Mouse (Mus musculus) kidney, postnatal 0 days (tissue): Measurements from ENCODE around the gene Dock2. TPM values are rescaled to one million over a fixed set of nuclear protein-coding genes. Genes with fewer than 3 reads are reported as not detected.

ENCODE experiments used
- ATAC-seq: fragments of 200-750 bp; cut with Nextera tagmentation; replicated peaks from 2 replicates; pipeline ENCODE4 v1.8.0; 2017; ENCODE audit warnings: low read depth, moderate number of reproducible peaks, moderate TSS enrichment, moderate library complexity; ENCODE audit not compliant: low FRiP score
- DNase-seq: peaks from one replicate; pipeline ENCODE4 v3.0.0-alpha.2; 2016; ENCODE audit warnings: low spot score
- H3K27ac ChIP-seq: fragments of 300-500 bp; sonication (generic); 2 replicates; pipeline ENCODE4 v1.5.1; 2014; ENCODE audit warnings: mild to moderate bottlenecking
- H3K27me3 ChIP-seq: fragments of 300-500 bp; sonication (generic); 2 replicates; pipeline ENCODE4 v1.6.1; 2014; ENCODE audit warnings: low read length, mixed read lengths; ENCODE audit not compliant: insufficient read depth
- H3K36me3 ChIP-seq: fragments of 300-500 bp; sonication (generic); 2 replicates; pipeline ENCODE4 v1.6.1; 2014; ENCODE audit warnings: low read length, mixed read lengths; ENCODE audit not compliant: insufficient read depth
- H3K4me1 ChIP-seq: fragments of 300-500 bp; sonication (generic); replicated peaks from 2 replicates; pipeline ENCODE4 v1.6.1; 2014; ENCODE audit warnings: antibody characterized with exemption, low read length, mixed read lengths; ENCODE audit not compliant: insufficient read depth
- H3K4me2 ChIP-seq: fragments of 300-500 bp; sonication (generic); 2 replicates; pipeline ENCODE4 v1.6.1; 2014; ENCODE audit warnings: mild to moderate bottlenecking, low read length, moderate library complexity, mixed read lengths
- H3K4me3 ChIP-seq: fragments of 300-500 bp; sonication (generic); replicated peaks from 2 replicates; pipeline ENCODE4 v1.5.1; 2014; ENCODE audit warnings: low read depth, low read length
- H3K9ac ChIP-seq: fragments of 300-500 bp; sonication (generic); 2 replicates; pipeline ENCODE4 v1.6.1; 2014; ENCODE audit warnings: low read depth, low read length
- H3K9me3 ChIP-seq: fragments of 300-500 bp; sonication (generic); replicated peaks from 2 replicates; pipeline ENCODE4 v1.6.1; 2016; ENCODE audit warnings: low read length, inconsistent platforms, mixed read lengths
- CTCF ChIP-seq: IDR thresholded peaks from 2 replicates; pipeline ENCODE4 v1.5.1; 2016; ENCODE audit warnings: antibody characterized with exemption, low read depth, mild to moderate bottlenecking, moderate library complexity
- WGBS: fragments of 180-500 bp; shearing (Covaris S2); extraction: QIAGEN DNeasy Blood & Tissue Kit; methylation state at CpG from one replicate; pipeline ENCODE4 v1.1.7; 2014; 5-methylcytosine and 5-hydroxymethylcytosine counted together
- polyA plus RNA-seq: library from polyadenylated mRNA; unstranded; fragments of >200 nt; fragmentation: Nextera tagmentation; extraction: Ambion mirVana; gene quantifications from 2 replicates; pipeline ENCODE4 v1.2.1, GENCODE M21; 2015

Dock2 gene
- polyA plus RNA-seq, 1 experiment from 2014 or later = 1.1 TPM

DNA sequence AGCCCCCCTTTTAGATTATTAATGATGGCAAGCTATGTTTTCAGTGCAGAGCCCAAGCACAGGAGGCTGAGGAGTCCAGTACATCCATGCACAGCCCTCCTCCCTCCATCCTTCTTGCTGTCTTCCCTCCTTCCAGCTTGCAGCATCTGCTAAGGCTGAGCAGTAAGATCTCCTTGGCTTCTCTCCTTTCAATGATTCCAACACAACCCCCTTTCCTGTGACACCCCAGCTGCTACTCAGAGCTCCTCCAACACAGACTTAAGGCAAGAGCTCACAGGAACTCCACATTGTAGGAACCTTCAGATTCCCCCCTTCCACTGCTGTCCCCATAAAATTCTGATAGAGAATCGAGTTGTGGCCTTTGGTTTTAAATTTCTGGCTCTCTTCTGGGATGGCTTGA, 580.9 kb downstream of the Dock2 start:
- no peaks in the 10 kb centered on the region for H3K4me1 ChIP-seq
- no peaks in the 10 kb centered on the region for H3K36me3 ChIP-seq
- 35% methylated on average over 1 of the region's 1 CpGs for WGBS
- no peak overlapping the region for H3K9ac ChIP-seq
- ATAC-seq (no peak), DNase-seq (no peak)
- no peak overlapping the region for H3K27ac ChIP-seq
- no peak overlapping the region for H3K4me3 ChIP-seq
- H3K9me3 ChIP-seq = no peaks in the 10 kb centered on the region
- TF ChIP-seq CTCF = no peak
- H3K4me2 ChIP-seq = no peak overlapping the region
- no peaks in the 10 kb centered on the region for H3K27me3 ChIP-seq

DNA sequence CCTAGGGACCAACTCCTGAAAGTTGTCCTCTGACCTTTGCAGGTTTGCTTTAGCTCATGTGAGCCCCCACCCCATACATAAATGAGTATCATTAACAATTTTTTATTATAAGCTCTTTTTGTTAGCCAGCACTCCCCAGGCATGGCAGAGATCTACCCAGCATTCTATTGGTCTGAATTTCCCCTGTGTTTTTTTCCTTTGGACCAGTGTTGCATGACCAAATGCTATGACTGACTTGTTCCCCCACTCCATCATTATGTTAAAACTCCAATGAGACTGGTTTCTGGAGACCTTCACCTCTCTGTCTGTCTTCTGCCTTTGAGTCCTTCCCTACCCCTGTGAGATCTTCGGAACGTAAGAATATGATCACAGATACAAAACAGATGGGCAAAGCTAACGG, 588.5 kb downstream of the Dock2 start:
- Histone ChIP-seq H3K4me2 (no peak overlapping the region), H3K4me3 (no peak overlapping the region), H3K27ac (no peak overlapping the region), H3K4me1 (no peaks in the 10 kb centered on the region), H3K36me3 (no peaks in the 10 kb centered on the region), H3K9me3 (no peaks in the 10 kb centered on the region), H3K9ac (no peak overlapping the region), H3K27me3 (no peaks in the 10 kb centered on the region)
- DNase-seq (no peak), ATAC-seq (no peak)
- WGBS = 90% methylated on average over 3 of the region's 3 CpGs
- no peak for TF ChIP-seq CTCF

DNA sequence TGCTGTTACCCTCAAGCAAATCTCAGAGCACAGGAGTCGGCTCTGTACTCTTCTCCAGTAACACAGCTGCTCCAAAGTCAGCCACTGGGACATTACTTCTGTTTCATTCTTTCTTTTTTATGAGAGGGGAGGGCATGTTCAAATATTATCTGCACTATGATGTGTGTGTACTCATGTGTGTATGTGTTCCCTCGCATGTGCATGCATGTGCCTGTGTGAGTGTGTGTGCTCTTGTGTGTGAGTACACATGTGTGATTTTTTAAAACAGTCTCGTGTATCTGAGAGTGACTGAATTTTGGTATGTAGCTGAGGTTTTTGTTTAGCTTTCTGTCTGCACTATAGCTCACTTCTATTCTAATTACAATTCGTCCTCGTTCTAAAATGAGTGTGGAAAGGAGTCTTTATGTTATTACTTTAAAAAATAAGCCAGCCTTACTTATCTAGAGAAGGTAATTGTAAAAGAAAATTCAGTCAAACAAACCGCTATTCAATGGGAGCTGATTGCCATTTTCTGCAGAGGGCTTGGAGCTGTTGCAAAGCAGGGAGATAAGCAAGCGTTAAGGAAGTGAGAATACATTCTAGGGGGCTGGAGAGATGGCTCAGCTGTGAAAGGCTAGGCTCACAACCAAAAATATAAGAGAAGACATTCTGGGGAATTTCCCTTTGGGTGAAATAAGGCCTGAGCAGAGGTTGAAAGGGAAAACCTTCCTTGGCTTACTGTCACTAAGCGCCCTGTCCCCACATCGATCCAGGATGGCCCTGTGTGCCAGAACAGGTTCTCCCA, 589.3 kb downstream of the Dock2 start:
- H3K4me2 ChIP-seq = no peak overlapping the region
- no peak overlapping the region for H3K4me3 ChIP-seq
- DNase-seq (peak; percentile 3), ATAC-seq (no peak)
- no peak for TF ChIP-seq CTCF
- 60% methylated on average over 9 of the region's 9 CpGs for WGBS
- no peak overlapping the region for H3K27ac ChIP-seq
- H3K4me1 ChIP-seq = no peaks in the 10 kb centered on the region
- no peaks in the 10 kb centered on the region for H3K9me3 ChIP-seq
- no peaks in the 10 kb centered on the region for H3K36me3 ChIP-seq
- no peaks in the 10 kb centered on the region for H3K27me3 ChIP-seq
- H3K9ac ChIP-seq = no peak overlapping the region

DNA sequence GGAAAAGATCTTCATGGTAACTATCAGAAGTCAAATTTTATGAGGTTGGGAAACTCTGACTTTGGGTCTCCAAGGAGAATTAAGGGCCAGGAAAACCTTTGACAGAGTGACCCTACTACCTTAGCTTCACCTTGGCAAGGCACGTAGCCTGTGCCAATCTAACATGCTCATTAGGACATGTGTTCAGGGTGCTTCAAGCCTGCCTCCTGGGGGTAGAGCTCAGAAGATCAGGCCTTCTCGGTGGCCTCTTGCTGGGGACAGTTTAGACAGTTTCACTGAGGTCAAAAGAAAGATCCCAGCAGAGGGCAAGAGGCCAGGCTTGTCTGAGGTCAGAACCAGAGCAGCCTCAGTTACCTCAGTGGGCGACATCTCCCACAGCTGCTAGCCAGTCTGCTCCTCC, 590.0 kb downstream of the Dock2 start:
- 45% methylated on average over 3 of the region's 3 CpGs for WGBS
- no peaks in the 10 kb centered on the region for H3K4me1 ChIP-seq
- no peak for DNase-seq
- no peak overlapping the region for H3K4me3 ChIP-seq
- no peak overlapping the region for H3K27ac ChIP-seq
- no peak overlapping the region for H3K9ac ChIP-seq
- no peak for ATAC-seq
- H3K27me3 ChIP-seq = no peaks in the 10 kb centered on the region
- no peaks in the 10 kb centered on the region for H3K9me3 ChIP-seq
- H3K4me2 ChIP-seq = no peak overlapping the region
- TF ChIP-seq CTCF = no peak
- no peaks in the 10 kb centered on the region for H3K36me3 ChIP-seq

DNA sequence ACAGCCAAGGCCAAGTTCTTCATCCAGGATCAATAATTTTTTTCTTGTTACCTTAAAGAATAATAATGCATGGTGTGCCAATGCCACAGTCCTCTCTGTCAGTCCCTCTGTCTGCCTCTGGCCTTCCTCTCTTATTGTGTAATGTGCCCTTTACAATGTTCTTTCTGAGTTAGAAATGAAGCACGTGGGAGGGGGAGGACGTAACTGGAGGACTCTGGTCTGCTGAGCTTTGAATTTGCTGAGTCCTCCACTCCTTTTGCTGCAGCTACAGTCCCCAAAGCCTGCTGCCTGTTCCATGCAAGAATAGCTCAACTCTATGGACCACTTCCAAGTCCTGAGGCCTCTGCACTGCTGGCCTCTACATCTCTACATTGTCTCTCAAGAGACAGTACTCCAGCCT, 599.4 kb downstream of the Dock2 start:
- H3K27me3 ChIP-seq = no peaks in the 10 kb centered on the region
- peaks cover 12% of the 10 kb centered on the region for H3K4me1 ChIP-seq
- no peaks in the 10 kb centered on the region for H3K9me3 ChIP-seq
- no peak overlapping the region for H3K4me3 ChIP-seq
- no peak overlapping the region for H3K9ac ChIP-seq
- DNase-seq = peak; percentile 16
- no peak overlapping the region for H3K4me2 ChIP-seq
- H3K27ac ChIP-seq = no peak overlapping the region
- ATAC-seq = no peak
- TF ChIP-seq CTCF = no peak
- H3K36me3 ChIP-seq = no peaks in the 10 kb centered on the region
- WGBS = 36% methylated on average over 2 of the region's 2 CpGs

DNA sequence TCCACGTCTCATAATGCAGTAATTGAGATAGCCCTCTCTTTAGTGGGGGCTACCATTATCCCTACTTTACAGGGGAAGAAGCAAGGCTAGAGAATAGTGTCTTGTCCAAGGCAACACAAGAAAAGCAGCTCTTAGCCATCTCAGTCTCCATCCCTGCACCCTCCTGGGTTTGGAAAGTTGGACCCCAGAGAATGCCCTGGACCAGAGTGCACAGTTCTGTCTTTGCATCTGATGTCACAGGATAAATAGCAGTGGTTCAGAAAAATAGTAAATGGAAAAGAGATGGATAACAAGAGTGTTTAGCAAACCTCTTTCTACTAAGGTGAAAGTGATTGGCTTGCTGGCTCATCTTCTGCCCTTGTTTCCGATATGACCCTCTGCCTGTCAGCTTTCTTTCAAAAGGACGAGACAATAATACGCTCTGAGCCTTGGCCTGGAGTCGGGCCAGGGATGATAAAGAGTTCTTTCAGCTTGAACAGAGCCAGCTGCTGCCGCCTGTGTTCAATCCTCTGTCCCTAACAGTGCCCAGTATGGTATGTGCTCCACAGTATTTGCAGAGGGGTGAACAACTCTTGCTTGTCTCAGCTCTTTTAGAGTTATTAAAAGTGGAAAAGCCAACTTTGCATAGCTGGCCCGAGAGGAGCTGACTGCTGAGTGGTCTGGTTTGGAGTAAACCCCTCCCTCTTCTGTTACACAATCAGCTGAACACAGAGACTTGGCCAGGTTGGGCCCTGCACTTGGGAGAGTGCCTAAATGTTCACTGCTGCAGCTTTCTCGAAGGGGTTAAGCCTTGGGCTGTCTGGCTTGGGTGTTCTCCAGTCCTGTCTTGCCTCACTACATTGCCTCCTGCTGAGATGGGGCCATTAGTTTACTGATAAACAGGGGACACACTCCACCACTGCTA, 602.2 kb downstream of the Dock2 start:
- Histone ChIP-seq H3K4me1 (peaks cover 12% of the 10 kb centered on the region), H3K4me3 (no peak overlapping the region), H3K9ac (no peak overlapping the region), H3K27me3 (no peaks in the 10 kb centered on the region), H3K36me3 (no peaks in the 10 kb centered on the region), H3K9me3 (no peaks in the 10 kb centered on the region), H3K4me2 (no peak overlapping the region), H3K27ac (peak overlapping the region; percentile 47)
- WGBS = 32% methylated on average over 8 of the region's 8 CpGs
- ATAC-seq (peak; percentile 52; the same call in 1 of the 2 replicates), DNase-seq (peak; percentile 67)
- TF ChIP-seq CTCF = no peak
